Mouse (Mus musculus): ENCODE data around the gene Kif15. TPM values are rescaled to one million over a fixed set of nuclear protein-coding genes. Genes with fewer than 3 reads are reported as not detected.
A peak's percentile ranks its signal among the peaks of the same experiment; 100 is the strongest.

Kif15 gene
- polyA plus RNA-seq (2012; fragmentation: generic; extraction: Trizol), result 3.8 TPM

DNA sequence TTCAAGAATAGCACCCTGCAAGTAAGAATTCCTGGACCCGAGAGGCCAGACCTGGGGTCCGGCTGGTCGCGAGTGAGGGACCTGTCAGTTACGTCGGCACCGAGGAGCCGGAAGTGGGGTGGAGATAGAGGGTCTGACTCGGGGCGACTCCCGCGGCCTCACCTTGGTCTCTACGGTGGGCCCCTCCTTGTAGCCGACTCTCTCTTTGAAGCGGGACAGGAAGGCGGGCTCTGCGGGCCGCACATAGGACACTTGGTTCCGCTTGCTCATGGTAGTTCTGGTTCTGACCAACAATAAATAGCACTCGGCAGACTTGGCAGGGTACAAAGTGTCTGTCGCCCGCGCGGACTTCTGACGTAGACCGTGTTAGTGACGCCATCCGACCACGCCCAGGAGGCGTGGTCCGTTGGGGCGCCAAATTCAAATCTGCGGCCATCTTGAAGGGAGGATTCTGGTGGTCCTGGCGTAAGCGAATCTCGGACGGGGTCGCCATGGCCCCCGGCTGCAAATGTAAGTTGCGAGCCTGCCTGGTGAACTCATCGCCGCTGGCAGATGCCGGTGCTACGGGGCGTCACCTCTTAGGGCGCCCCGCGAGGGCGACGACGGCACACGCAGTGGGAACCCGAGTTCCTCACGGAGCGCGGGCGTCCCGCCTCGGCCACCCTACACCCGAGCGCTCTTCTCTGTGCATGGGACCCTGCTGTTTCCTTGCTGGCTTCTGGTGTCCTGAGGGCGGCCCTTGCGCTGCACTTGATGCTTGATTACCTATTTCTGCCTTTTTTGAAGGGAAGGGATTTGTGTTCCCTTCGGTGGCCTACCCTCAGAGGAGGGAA is at the start of gene Kif15, which contains the start of gene 1110059G10Rik:
Kif15 (plus strand) TSS at position 404 of the 833 bp plus-strand sequence.
1110059G10Rik (minus strand) TSS at position 358 of the 833 bp plus-strand sequence.
- Histone ChIP-seq H3K4me2 (ENCODE audit: low read depth) (peak within 1 kb of the TSS; percentile 93), H3K4me3 (peak within 1 kb of the TSS; percentile 99), H3K79me2 (ENCODE audit: control insufficient read depth, insufficient read depth) (peaks cover 63% of the 10 kb centered on the region), H3ac (ENCODE audit: control insufficient read depth, insufficient read length) (peak within 1 kb of the TSS; percentile 15), H3K36me3 (ENCODE audit: control insufficient read depth, insufficient read depth) (no peaks in the 10 kb centered on the region), H3K27me3 (ENCODE audit: control insufficient read depth, insufficient read depth, insufficient read length) (no peaks in the 10 kb centered on the region)
- TF ChIP-seq TCF3 (IDR thresholded peaks at IDR 0.05; ENCODE audit: insufficient read length, low read depth) (no peak), POLR2A (IDR thresholded peaks at IDR 0.05; ENCODE audit: insufficient read length, low read depth) (peak; percentile 41), POLR2AphosphoS2 (IDR thresholded peaks at IDR 0.05; ENCODE audit: insufficient read length, low read depth) (peak; percentile 37), CEBPB (IDR thresholded peaks at IDR 0.05; ENCODE audit: insufficient read depth, poor library complexity, severe bottlenecking) (no peak), SRF (IDR thresholded peaks at IDR 0.05; ENCODE audit: control insufficient read depth, insufficient read length, low read depth) (peak; percentile 76), REST (IDR thresholded peaks at IDR 0.05; ENCODE audit: insufficient read depth, insufficient read length) (no peak), E2F4 (IDR thresholded peaks at IDR 0.05; ENCODE audit: insufficient read depth) (peak; percentile 99)

GRCm38 (mm10) chr9:122901047-122901446 is 49.8 kb upstream of the Kif15 start:
- Histone ChIP-seq H3ac (ENCODE audit: control insufficient read depth, insufficient read length) (no peak overlapping the region), H3K79me2 (ENCODE audit: control insufficient read depth, insufficient read depth) (no peaks in the 10 kb centered on the region), H3K36me3 (ENCODE audit: control insufficient read depth, insufficient read depth) (no peaks in the 10 kb centered on the region), H3K4me3 (no peak overlapping the region), H3K4me2 (ENCODE audit: low read depth) (no peak overlapping the region), H3K27me3 (ENCODE audit: control insufficient read depth, insufficient read depth, insufficient read length) (peaks cover 6% of the 10 kb centered on the region)
- no peak for TF ChIP-seq REST (IDR thresholded peaks at IDR 0.05; ENCODE audit: insufficient read depth, insufficient read length)
- TF ChIP-seq TCF3 (IDR thresholded peaks at IDR 0.05; ENCODE audit: insufficient read length, low read depth), result no peak
- TF ChIP-seq SRF (IDR thresholded peaks at IDR 0.05; ENCODE audit: control insufficient read depth, insufficient read length, low read depth), result no peak
- no peak for TF ChIP-seq POLR2AphosphoS2 (IDR thresholded peaks at IDR 0.05; ENCODE audit: insufficient read length, low read depth)
- TF ChIP-seq E2F4 (IDR thresholded peaks at IDR 0.05; ENCODE audit: insufficient read depth), result no peak
- TF ChIP-seq CEBPB (IDR thresholded peaks at IDR 0.05; ENCODE audit: insufficient read depth, poor library complexity, severe bottlenecking), result no peak
- no peak for TF ChIP-seq MAX (IDR thresholded peaks at IDR 0.05; ENCODE audit: low read depth)
- TF ChIP-seq USF1 (IDR thresholded peaks at IDR 0.05; ENCODE audit: low read depth), result no peak
- no peak for TF ChIP-seq POLR2A (IDR thresholded peaks at IDR 0.05; ENCODE audit: insufficient read length, low read depth)
- TF ChIP-seq MYOG (IDR thresholded peaks at IDR 0.05; ENCODE audit: control insufficient read depth in 1 of 3, insufficient read depth in 1 of 3, insufficient read length in 2 of 3, low read depth in 2 of 3), result no peak
- no peak for TF ChIP-seq TCF12 (IDR thresholded peaks at IDR 0.05; ENCODE audit: insufficient read depth, poor library complexity, severe bottlenecking)
- no peak for TF ChIP-seq MYOD1 (IDR thresholded peaks at IDR 0.05; ENCODE audit: control insufficient read depth in 1 of 3, insufficient read length in 2 of 3, low read depth in 2 of 3)

DNA sequence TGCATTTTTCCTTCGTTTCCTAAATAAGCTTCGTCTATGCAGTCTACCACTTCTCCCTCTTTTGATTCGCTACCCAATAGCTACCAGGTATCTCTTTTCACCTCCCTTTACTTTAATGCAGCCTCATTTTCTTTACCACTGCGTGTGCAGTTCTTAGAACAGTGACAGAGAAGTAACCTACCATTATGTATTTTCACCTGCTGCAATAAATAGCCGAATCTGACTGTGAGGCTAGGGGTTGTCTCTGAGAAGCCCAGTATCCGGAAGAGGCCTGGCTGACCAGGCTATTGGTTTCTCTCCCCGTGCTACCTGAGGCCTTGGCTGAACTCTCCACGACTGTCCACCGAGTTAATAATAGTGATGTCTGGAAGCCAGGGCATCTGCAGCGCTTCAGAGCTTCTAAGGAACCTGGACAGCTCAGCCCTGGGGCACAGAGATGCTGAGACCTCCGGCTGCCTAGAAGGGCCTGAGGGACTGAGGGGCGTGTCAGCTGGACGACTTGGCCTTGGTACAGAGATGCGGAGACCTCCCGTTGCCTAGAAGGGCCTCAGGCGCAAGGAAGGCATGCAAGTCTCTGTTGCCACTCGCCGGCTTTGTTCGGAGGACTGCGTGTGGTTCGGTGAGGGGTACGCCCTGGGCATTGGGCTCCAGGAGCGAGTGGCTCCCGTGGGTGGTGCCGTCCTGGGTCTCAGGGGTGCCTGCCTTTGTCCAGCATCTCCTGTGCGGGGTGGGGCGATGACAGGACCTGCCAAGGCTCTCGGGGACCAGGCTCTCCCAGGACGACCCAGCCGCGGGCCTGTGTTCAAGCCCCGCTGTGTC is 47.9 kb upstream of the Kif15 start:
- Histone ChIP-seq H3K79me2 (ENCODE audit: control insufficient read depth, insufficient read depth) (no peaks in the 10 kb centered on the region), H3ac (ENCODE audit: control insufficient read depth, insufficient read length) (no peak overlapping the region), H3K36me3 (ENCODE audit: control insufficient read depth, insufficient read depth) (no peaks in the 10 kb centered on the region), H3K4me3 (no peak overlapping the region), H3K27me3 (ENCODE audit: control insufficient read depth, insufficient read depth, insufficient read length) (peaks cover 11% of the 10 kb centered on the region), H3K4me2 (ENCODE audit: low read depth) (no peak overlapping the region)
- TF ChIP-seq MAX (IDR thresholded peaks at IDR 0.05; ENCODE audit: low read depth) (no peak), CEBPB (IDR thresholded peaks at IDR 0.05; ENCODE audit: insufficient read depth, poor library complexity, severe bottlenecking) (no peak), POLR2AphosphoS2 (IDR thresholded peaks at IDR 0.05; ENCODE audit: insufficient read length, low read depth) (no peak), SRF (IDR thresholded peaks at IDR 0.05; ENCODE audit: control insufficient read depth, insufficient read length, low read depth) (no peak), TCF12 (IDR thresholded peaks at IDR 0.05; ENCODE audit: insufficient read depth, poor library complexity, severe bottlenecking) (no peak), USF1 (IDR thresholded peaks at IDR 0.05; ENCODE audit: low read depth) (no peak), MYOG (IDR thresholded peaks at IDR 0.05; ENCODE audit: control insufficient read depth in 1 of 3, insufficient read depth in 1 of 3, insufficient read length in 2 of 3, low read depth in 2 of 3) (no peak), REST (IDR thresholded peaks at IDR 0.05; ENCODE audit: insufficient read depth, insufficient read length) (no peak), MYOD1 (IDR thresholded peaks at IDR 0.05; ENCODE audit: control insufficient read depth in 1 of 3, insufficient read length in 2 of 3, low read depth in 2 of 3) (no peak), E2F4 (IDR thresholded peaks at IDR 0.05; ENCODE audit: insufficient read depth) (no peak), TCF3 (IDR thresholded peaks at IDR 0.05; ENCODE audit: insufficient read length, low read depth) (no peak), POLR2A (IDR thresholded peaks at IDR 0.05; ENCODE audit: insufficient read length, low read depth) (no peak)

DNA sequence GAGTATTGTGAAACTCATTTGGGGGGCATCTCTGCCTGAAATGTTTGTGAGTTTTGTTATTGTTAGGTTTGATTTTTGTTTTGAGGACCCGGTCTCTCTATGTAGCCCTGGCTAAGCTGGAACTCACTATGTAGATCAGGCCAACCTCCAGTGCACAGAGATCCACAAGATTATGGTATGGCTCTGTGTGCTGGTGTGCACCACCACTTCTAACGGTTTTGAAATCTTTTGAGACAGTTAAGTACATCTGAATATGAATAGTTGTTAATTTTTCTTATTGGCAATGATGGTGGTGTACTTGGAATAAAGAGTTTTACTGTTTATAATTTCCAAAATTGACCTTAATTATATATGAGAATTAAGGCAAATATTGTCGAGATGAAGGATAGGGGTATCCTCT is 28.4 kb upstream of the Kif15 start:
- H3ac ChIP-seq (ENCODE audit: control insufficient read depth, insufficient read length), result no peak overlapping the region
- no peak overlapping the region for H3K4me3 ChIP-seq
- no peak overlapping the region for H3K4me2 ChIP-seq (ENCODE audit: low read depth)
- H3K79me2 ChIP-seq (ENCODE audit: control insufficient read depth, insufficient read depth), result no peaks in the 10 kb centered on the region
- peaks cover 14% of the 10 kb centered on the region for H3K27me3 ChIP-seq (ENCODE audit: control insufficient read depth, insufficient read depth, insufficient read length)
- TF ChIP-seq POLR2AphosphoS2 (IDR thresholded peaks at IDR 0.05; ENCODE audit: insufficient read length, low read depth) (no peak), TCF12 (IDR thresholded peaks at IDR 0.05; ENCODE audit: insufficient read depth, poor library complexity, severe bottlenecking) (no peak), MYOD1 (IDR thresholded peaks at IDR 0.05; ENCODE audit: control insufficient read depth in 1 of 3, insufficient read length in 2 of 3, low read depth in 2 of 3) (no peak)
- H3K36me3 ChIP-seq (ENCODE audit: control insufficient read depth, insufficient read depth), result no peaks in the 10 kb centered on the region

Measured in myocyte (in vitro differentiated cells).